Mouse (Mus musculus): ENCODE data around the gene Gm10570. TPM values are rescaled to one million over a fixed set of nuclear protein-coding genes. Genes with fewer than 3 reads are reported as not detected.

Gene Gm10570
- 0.36 and 0.57 TPM in 2 replicates for polyA plus RNA-seq (2015; fragmentation: Nextera tagmentation; extraction: Ambion mirVana)

- WGBS = under 1% methylated on average over 52 of the region's 52 CpGs
- peaks cover 28% of the 10 kb centered on the region for H3K4me1 ChIP-seq
- peak; percentile 55 for ATAC-seq (replicated peaks; ENCODE audit: low FRiP score)
- H3K27ac ChIP-seq = peak within 1 kb of the TSS; percentile 77
- H3K9ac ChIP-seq = peak within 1 kb of the TSS; percentile 47
- no peaks in the 10 kb centered on the region for H3K9me3 ChIP-seq (replicated peaks)
- peak within 1 kb of the TSS; percentile 96 for H3K4me2 ChIP-seq
- H3K4me3 ChIP-seq (replicated peaks) = peak within 1 kb of the TSS; percentile 50
- no peaks in the 10 kb centered on the region; the same call in 1 of the 2 replicates for H3K36me3 ChIP-seq
- peaks cover 62% of the 10 kb centered on the region for H3K27me3 ChIP-seq
Observed at GRCm38 (mm10) chr4:130308231-130309081, at the start of gene Gm10570, which contains the start of gene Fabp3. TSS of gene Gm10570 (minus strand) at chr4:130308674. TSS of gene Fabp3 (plus strand) at chr4:130308595.

GRCm38 (mm10) chr4:130357946-130358345 is 49.5 kb upstream of the Gm10570 start:
- peaks cover 23% of the 10 kb centered on the region for H3K4me1 ChIP-seq
- no peak overlapping the region for H3K4me3 ChIP-seq (replicated peaks)
- 0 out of 2 replicates have a peak overlapping the region, but pooled peaks have one; percentile 93 for H3K9ac ChIP-seq
- H3K27ac ChIP-seq = no peak overlapping the region
- no peaks in the 10 kb centered on the region for H3K9me3 ChIP-seq (replicated peaks)
- H3K27me3 ChIP-seq = no peaks in the 10 kb centered on the region
- H3K36me3 ChIP-seq = peaks cover 27% of the 10 kb centered on the region
- no peak for ATAC-seq (replicated peaks; ENCODE audit: low FRiP score)
- 0 out of 2 replicates have a peak overlapping the region, but pooled peaks have one; percentile 84 for H3K4me2 ChIP-seq

- ATAC-seq (replicated peaks; ENCODE audit: low FRiP score) = no peak
- Histone ChIP-seq H3K27ac (no peak overlapping the region), H3K36me3 (peaks cover 73% of the 10 kb centered on the region), H3K4me3 (replicated peaks) (no peak overlapping the region), H3K27me3 (no peaks in the 10 kb centered on the region), H3K9ac (no peak overlapping the region), H3K4me2 (no peak overlapping the region), H3K9me3 (replicated peaks) (no peaks in the 10 kb centered on the region), H3K4me1 (no peaks in the 10 kb centered on the region)
- WGBS = 86% methylated on average over 7 of the region's 7 CpGs
Observed at GRCm38 (mm10) chr4:130352588-130352987, 44.1 kb upstream of the Gm10570 start.

- Histone ChIP-seq H3K4me3 (replicated peaks) (no peak overlapping the region), H3K4me2 (no peak overlapping the region), H3K9ac (no peak overlapping the region), H3K36me3 (peaks cover 77% of the 10 kb centered on the region), H3K9me3 (replicated peaks) (no peaks in the 10 kb centered on the region), H3K27ac (no peak overlapping the region), H3K27me3 (no peaks in the 10 kb centered on the region), H3K4me1 (no peaks in the 10 kb centered on the region)
- whole genome bisulfite sequencing = 88% methylated on average over 16 of the region's 16 CpGs
- no peak for ATAC-seq (replicated peaks; ENCODE audit: low FRiP score)
Observed at GRCm38 (mm10) chr4:130350690-130351422, 42.4 kb upstream of the Gm10570 start.

GRCm38 (mm10) chr4:130349666-130350065 is 41.2 kb upstream of the Gm10570 start:
- no peaks in the 10 kb centered on the region for H3K27me3 ChIP-seq
- no peak for ATAC-seq (replicated peaks; ENCODE audit: low FRiP score)
- peaks cover 85% of the 10 kb centered on the region for H3K36me3 ChIP-seq
- no peaks in the 10 kb centered on the region for H3K9me3 ChIP-seq (replicated peaks)
- H3K27ac ChIP-seq = no peak overlapping the region
- no peak overlapping the region for H3K9ac ChIP-seq
- H3K4me2 ChIP-seq = no peak overlapping the region
- no peaks in the 10 kb centered on the region for H3K4me1 ChIP-seq
- 94% methylated on average over 6 of the region's 6 CpGs for WGBS
- H3K4me3 ChIP-seq (replicated peaks) = no peak overlapping the region

GRCm38 (mm10) chr4:130341691-130342090 is 33.2 kb upstream of the Gm10570 start:
- Histone ChIP-seq H3K27ac (no peak overlapping the region), H3K9ac (no peak overlapping the region), H3K4me3 (replicated peaks) (no peak overlapping the region), H3K9me3 (replicated peaks) (no peaks in the 10 kb centered on the region), H3K27me3 (no peaks in the 10 kb centered on the region), H3K4me2 (no peak overlapping the region), H3K4me1 (peaks cover 4% of the 10 kb centered on the region; the same call in 1 of the 2 replicates), H3K36me3 (peaks cover 49% of the 10 kb centered on the region)
- WGBS = 17% methylated on average over 4 of the region's 4 CpGs
- ATAC-seq (replicated peaks; ENCODE audit: low FRiP score) = no peak

GRCm38 (mm10) chr4:130335867-130336266 is 27.4 kb upstream of the Gm10570 start:
- H3K27me3 ChIP-seq = no peaks in the 10 kb centered on the region
- no peak overlapping the region for H3K27ac ChIP-seq
- H3K36me3 ChIP-seq = peaks cover 67% of the 10 kb centered on the region
- H3K4me1 ChIP-seq = no peaks in the 10 kb centered on the region
- no peak for ATAC-seq (replicated peaks; ENCODE audit: low FRiP score)
- 83% methylated on average over 5 of the region's 5 CpGs for WGBS
- H3K4me2 ChIP-seq = no peak overlapping the region
- H3K9me3 ChIP-seq (replicated peaks) = no peaks in the 10 kb centered on the region
- no peak overlapping the region for H3K4me3 ChIP-seq (replicated peaks)
- no peak overlapping the region for H3K9ac ChIP-seq

GRCm38 (mm10) chr4:130327366-130327765 is 18.9 kb upstream of the Gm10570 start:
- ATAC-seq (replicated peaks; ENCODE audit: low FRiP score) = no peak
- peaks cover 79% of the 10 kb centered on the region for H3K36me3 ChIP-seq

GRCm38 (mm10) chr4:130325446-130325845 is 17.0 kb upstream of the Gm10570 start:
- Histone ChIP-seq H3K27me3 (no peaks in the 10 kb centered on the region), H3K27ac (no peak overlapping the region), H3K36me3 (peaks cover 86% of the 10 kb centered on the region), H3K9me3 (replicated peaks) (no peaks in the 10 kb centered on the region), H3K4me2 (no peak overlapping the region), H3K4me3 (replicated peaks) (no peak overlapping the region), H3K4me1 (peaks cover 6% of the 10 kb centered on the region; the same call in 1 of the 2 replicates), H3K9ac (no peak overlapping the region)
- ATAC-seq (replicated peaks; ENCODE audit: low FRiP score) = no peak
- 96% methylated on average over 2 of the region's 2 CpGs for WGBS

More at GRCm38 (mm10) chr4:130327366-130327765, 18.9 kb upstream of the Gm10570 start:
- Histone ChIP-seq H3K9ac (no peak overlapping the region), H3K4me2 (no peak overlapping the region), H3K27me3 (no peaks in the 10 kb centered on the region), H3K4me1 (peaks cover 6% of the 10 kb centered on the region; the same call in 1 of the 2 replicates), H3K9me3 (replicated peaks) (no peaks in the 10 kb centered on the region), H3K4me3 (replicated peaks) (no peak overlapping the region), H3K27ac (peak overlapping the region; percentile 51; the same call in 1 of the 2 replicates)
- 64% methylated on average over 9 of the region's 9 CpGs for WGBS

- H3K4me2 ChIP-seq = no peak overlapping the region
- WGBS = 69% methylated on average over 5 of the region's 5 CpGs
- H3K27ac ChIP-seq = no peak overlapping the region
- peaks cover 6% of the 10 kb centered on the region; the same call in 1 of the 2 replicates for H3K4me1 ChIP-seq
- ATAC-seq (replicated peaks; ENCODE audit: low FRiP score) = no peak
- H3K27me3 ChIP-seq = no peaks in the 10 kb centered on the region
- no peaks in the 10 kb centered on the region for H3K9me3 ChIP-seq (replicated peaks)
- H3K9ac ChIP-seq = no peak overlapping the region
- no peak overlapping the region for H3K4me3 ChIP-seq (replicated peaks)
- peaks cover 85% of the 10 kb centered on the region for H3K36me3 ChIP-seq
Observed at GRCm38 (mm10) chr4:130323607-130324006, 15.1 kb upstream of the Gm10570 start.

- Histone ChIP-seq H3K4me1 (peaks cover 6% of the 10 kb centered on the region; the same call in 1 of the 2 replicates), H3K4me2 (no peak overlapping the region), H3K27ac (no peak overlapping the region), H3K9ac (no peak overlapping the region), H3K27me3 (no peaks in the 10 kb centered on the region), H3K4me3 (replicated peaks) (no peak overlapping the region), H3K9me3 (replicated peaks) (no peaks in the 10 kb centered on the region), H3K36me3 (peaks cover 85% of the 10 kb centered on the region)
- 75% methylated on average over 1 of the region's 1 CpGs for WGBS
- ATAC-seq (replicated peaks; ENCODE audit: low FRiP score) = no peak
Observed at GRCm38 (mm10) chr4:130323165-130323564, 14.7 kb upstream of the Gm10570 start.

GRCm38 (mm10) chr4:130322567-130322966 is 14.1 kb upstream of the Gm10570 start:
- no peak for ATAC-seq (replicated peaks; ENCODE audit: low FRiP score)
- WGBS = 82% methylated on average over 7 of the region's 7 CpGs
- no peak overlapping the region for H3K9ac ChIP-seq
- H3K4me1 ChIP-seq = peaks cover 4% of the 10 kb centered on the region; the same call in 1 of the 2 replicates
- peaks cover 79% of the 10 kb centered on the region for H3K36me3 ChIP-seq
- H3K27me3 ChIP-seq = no peaks in the 10 kb centered on the region
- no peak overlapping the region for H3K4me2 ChIP-seq
- H3K4me3 ChIP-seq (replicated peaks) = no peak overlapping the region
- H3K27ac ChIP-seq = no peak overlapping the region
- no peaks in the 10 kb centered on the region for H3K9me3 ChIP-seq (replicated peaks)

Measured in kidney, embryonic 15.5 days (tissue).